Mouse (Mus musculus) spleen, adult 2 months (tissue): ENCODE results near the gene Tll2.

Experiments used
- CTCF ChIP-seq: fragments of 200-500 bp; IDR thresholded peaks from 2 replicates; pipeline ENCODE4 v1.5.1; 2011; ENCODE audit warnings: mild to moderate bottlenecking, inconsistent platforms; ENCODE audit not compliant: insufficient read depth, insufficient read length, insufficient replicate concordance; ENCODE audit errors: extremely low read depth
- POLR2A ChIP-seq: fragments of 200-500 bp; IDR thresholded peaks from 2 replicates; pipeline ENCODE4 v1.6.1; 2011; ENCODE audit warnings: low read depth, low read length, inconsistent platforms

DNA sequence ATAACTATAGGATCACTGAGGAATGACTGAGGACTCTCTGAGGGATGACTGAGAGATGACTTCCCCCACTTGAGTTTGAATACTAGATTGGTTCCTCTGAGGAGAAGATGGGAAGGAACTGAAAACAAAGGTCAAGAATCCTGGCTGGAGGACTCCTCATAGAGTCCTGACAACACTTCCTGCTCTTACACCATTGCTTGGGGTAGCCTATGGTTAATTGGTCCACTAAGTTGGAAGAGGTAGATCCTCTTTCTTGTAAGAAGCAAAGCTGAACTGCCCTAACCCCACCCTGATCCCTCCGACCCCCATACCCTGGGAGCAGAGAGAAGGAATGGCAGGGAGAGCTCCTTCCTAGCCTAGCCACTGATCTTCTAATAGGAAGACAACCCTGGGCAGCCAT, 154.9 kb downstream of the Tll2 start:
- TF ChIP-seq CTCF: no peak
- no peak for TF ChIP-seq POLR2A
